Mouse (Mus musculus) olfactory bulb, adult 2 months (tissue): ENCODE measurements around the gene Stn1.

ENCODE experiments used
- CTCF ChIP-seq: fragments of 200-500 bp; IDR thresholded peaks from 2 replicates; pipeline ENCODE4 v1.5.1; 2012; ENCODE audit warnings: low read depth, mild to moderate bottlenecking, low read length, moderate library complexity; ENCODE audit not compliant: insufficient read depth
- POLR2A ChIP-seq: fragments of 200-500 bp; IDR thresholded peaks from 2 replicates; pipeline ENCODE4 v1.6.1; 2012; ENCODE audit warnings: mild to moderate bottlenecking, low read depth, low read length, moderate library complexity; ENCODE audit not compliant: insufficient read depth

GRCm38 (mm10) chr19:47452682-47453081 is 84.6 kb downstream of the Stn1 start:
- no peak for TF ChIP-seq CTCF
- TF ChIP-seq POLR2A: no peak
